23 mouse cellular contexts compared by ENCODE assay signal in the genomic region with DNA sequence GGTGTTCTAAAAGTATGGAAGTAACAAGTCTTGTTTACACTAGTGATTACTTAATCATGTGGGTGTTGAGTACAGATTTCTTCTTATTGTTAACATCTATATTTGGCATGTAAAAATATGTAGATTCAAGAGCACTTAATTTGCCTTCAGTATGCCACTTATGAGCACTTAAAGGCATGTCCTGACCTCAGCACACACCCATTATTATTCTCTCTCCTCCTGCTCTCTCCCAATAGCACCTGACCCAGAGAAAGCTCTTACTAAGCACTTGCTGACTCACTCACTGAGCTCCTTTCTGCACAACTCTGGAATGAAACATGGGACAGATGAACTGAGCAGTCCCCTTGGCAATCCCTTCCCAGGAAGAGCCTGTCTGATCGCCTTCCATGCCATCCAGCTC.
DNase-seq lines count a peak whose midpoint lies in the region; ATAC-seq and TF ChIP-seq lines count a peak whose summit lies in the region.
"Had no signal": no experiment of that assay in that cellular context is flagged by ENCODE, and none has a peak within 500 bp of the region (broad histone marks: within the 10 kb centered on the region; RNA-seq: fewer than 3 reads in every experiment).

No protein-coding gene starts in this region.

- H3K36me3 ChIP-seq in lung, postnatal 0 days (ENCODE audit: insufficient read depth, low read length) = no peaks in the 10 kb centered on the region
- H3K36me3 ChIP-seq: G1E had no signal

- TF ChIP-seq EP300 in lung, postnatal 0 days (IDR thresholded peaks at IDR 0.05) = peak; percentile 53; the same call in 1 of the 2 replicates

- H3K9ac ChIP-seq in lung, postnatal 0 days (replicated peaks; ENCODE audit: low read depth) = no peak overlapping the region

- H3K4me2 ChIP-seq in lung, postnatal 0 days (replicated peaks; ENCODE audit: low read depth, low read length) = no peak overlapping the region

- WGBS in lung, postnatal 0 days = 74% methylated on average over 1 of the region's 1 CpGs

- DNase-seq in lung, postnatal 0 days (ENCODE audit: low spot score) = peak; percentile 59
- DNase-seq in lung, postnatal 25 days (ENCODE audit: low spot score) = no peak
- peak; percentile 2 for DNase-seq in lung, postnatal 36 days
- DNase-seq in lung, postnatal 4 days = no peak
- DNase-seq in Muller cell, postnatal 12 days (ENCODE audit: inconsistent ontology term) = peak; percentile 16
- no peak for DNase-seq in adrenal gland, adult (ENCODE audit: inconsistent age in 2 of 2, low spot score in 1 of 2)
- DNase-seq: adrenal gland, adult 2 months; adrenal gland, adult 8-10 months; adrenal gland, postnatal 10 days; adrenal gland, postnatal 14 days; adrenal gland, postnatal 25 days; adrenal gland, postnatal 36 days; B cell, adult 2 months; cerebellum, adult 11 months; cerebellum, adult 11-12 months; cerebellum, adult 18-20 months; cerebellum, adult 2 months; cerebellum, adult 8-10 months had no signal

- no peak overlapping the region for H3K27ac ChIP-seq in lung, postnatal 0 days (ENCODE audit: low read length)

- no peak overlapping the region for H3K4me3 ChIP-seq in lung, postnatal 0 days (ENCODE audit: low read depth, low read length)

- TF ChIP-seq CTCF in lung, postnatal 0 days (IDR thresholded peaks at IDR 0.05) = no peak

- H3K27me3 ChIP-seq in lung, postnatal 0 days (replicated peaks; ENCODE audit: insufficient read depth, low read length) = no peaks in the 10 kb centered on the region
- H3K27me3 ChIP-seq: CH12.LX had no signal

- H3K9me3 ChIP-seq in lung, postnatal 0 days (ENCODE audit: low read length) = no peaks in the 10 kb centered on the region

- ATAC-seq in lung, postnatal 0 days = peak; percentile 53; the same call in 1 of the 2 replicates
- ATAC-seq: activated CD4-positive, CD25-positive, alpha-beta regulatory T cell, adult 4 months; CD4-positive, CD25-positive, alpha-beta regulatory T cell, adult 4 months; Patski had no signal

- no peaks in the 10 kb centered on the region for H3K4me1 ChIP-seq in lung, postnatal 0 days (ENCODE audit: insufficient read depth, low read depth, low read length)

Comparison
In these comparisons a context has a peak if more than half of its experiments do, and no peak if none do; other contexts are left out.
1. DNase-seq: peak in lung, postnatal 0 days (single experiment), lung, postnatal 36 days (single experiment) and Muller cell, postnatal 12 days (single experiment); none in lung, postnatal 25 days (single experiment), lung, postnatal 4 days (0 of 2) and adrenal gland, adult (0 of 2).